Comparison of ENCODE assay signal across 8 mouse cellular contexts in the genomic region with DNA sequence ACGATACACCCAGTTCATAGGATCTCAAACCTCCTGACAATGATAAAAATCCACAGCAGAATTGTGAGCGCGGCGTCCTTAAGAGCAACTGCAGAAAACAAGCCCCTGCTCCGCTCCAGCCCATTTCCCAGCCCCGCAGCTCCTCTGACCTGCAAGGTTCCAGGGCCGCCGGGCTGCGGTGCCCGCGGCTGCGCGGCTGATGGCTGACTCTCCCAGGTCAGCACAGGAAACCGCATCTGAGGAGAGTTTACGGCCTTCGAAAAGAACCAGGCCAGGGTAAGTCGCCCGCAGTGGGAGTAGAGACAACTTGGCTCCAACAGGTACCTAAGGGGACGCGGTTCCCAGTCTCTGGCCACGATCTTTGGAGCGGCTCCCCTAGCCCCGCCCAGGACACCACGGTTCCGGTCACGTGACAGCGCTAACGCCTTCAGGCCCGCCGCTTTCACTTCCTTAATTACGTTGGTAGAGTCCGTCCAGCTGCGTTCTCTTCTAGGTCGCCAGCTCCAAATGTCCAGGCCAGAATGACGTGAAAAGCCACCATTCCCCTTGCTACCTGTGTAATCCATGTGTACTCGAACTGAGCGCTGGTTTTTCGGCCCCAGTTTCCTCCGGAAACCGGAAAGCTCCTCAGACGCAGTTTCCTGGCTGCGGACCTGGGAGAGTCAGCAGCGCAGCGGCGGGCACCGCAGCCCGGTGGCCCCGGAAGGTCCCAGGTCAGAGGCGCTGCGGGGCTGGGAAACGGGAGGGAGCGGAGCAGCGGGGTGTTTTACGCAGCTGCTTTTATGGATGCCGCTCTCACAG. TPM values are rescaled to one million over a fixed set of nuclear protein-coding genes. Genes with fewer than 3 reads are reported as not detected.
DNase-seq lines count a peak whose midpoint lies in the region; ATAC-seq and TF ChIP-seq lines count a peak whose summit lies in the region.
"Not testable (repeated sequence)": the region's sequence is repeated elsewhere in the genome, so short reads cannot be mapped to it uniquely, and the experiment has no call there.

A gene (minus strand): TSS at position 358 of the 801 bp plus-strand sequence.
A gene (plus strand): TSS at position 446 of the 801 bp plus-strand sequence.

- not testable (repeated sequence) for H3K36me3 ChIP-seq in E14TG2a.4 (ENCODE audit: insufficient read depth, low read length); forebrain, embryonic 14.5 days (ENCODE audit: control insufficient read depth, insufficient read depth, low read length); liver, postnatal 0 days (replicated peaks; ENCODE audit: insufficient read depth, low read length); neural tube, embryonic 13.5 days

- ATAC-seq in forebrain, embryonic 14.5 days: peak; percentile 99
- ATAC-seq in liver, postnatal 0 days: peak; percentile 99
- ATAC-seq in neural tube, embryonic 13.5 days (ENCODE audit: low read depth): peak; percentile 96

- H3K9me3 ChIP-seq in E14TG2a.4 (ENCODE audit: low read length); forebrain, embryonic 14.5 days (replicated peaks; ENCODE audit: control insufficient read depth, low read length); liver, postnatal 0 days (ENCODE audit: low read length): not testable (repeated sequence)
- H3K9me3 ChIP-seq in neural tube, embryonic 13.5 days: peaks cover 11% of the 10 kb centered on the region; the same call in 1 of the 2 replicates

- peaks cover 19% of the 10 kb centered on the region for H3K4me1 ChIP-seq in E14TG2a.4 (replicated peaks; ENCODE audit: low read depth, low read length)
- not testable (repeated sequence) for H3K4me1 ChIP-seq in forebrain, embryonic 14.5 days (ENCODE audit: control insufficient read depth, insufficient read depth, low read length); liver, postnatal 0 days (ENCODE audit: insufficient read depth)
- H3K4me1 ChIP-seq in neural tube, embryonic 13.5 days (replicated peaks): peaks cover 32% of the 10 kb centered on the region

- TF ChIP-seq EP300 in liver, postnatal 0 days (IDR thresholded peaks at IDR 0.05; ENCODE audit: low read depth): not testable (repeated sequence)

- peak within 1 kb of the TSS; percentile 75 for H3K27ac ChIP-seq in forebrain, embryonic 14.5 days (ENCODE audit: low read depth, low read length)
- H3K27ac ChIP-seq in liver, postnatal 0 days (ENCODE audit: low read depth): peak within 1 kb of the TSS; percentile 98
- H3K27ac ChIP-seq in neural tube, embryonic 13.5 days (replicated peaks): peak within 1 kb of the TSS; percentile 87

- H3K4me2 ChIP-seq in forebrain, embryonic 14.5 days (ENCODE audit: low read length): peak within 1 kb of the TSS; percentile 57
- H3K4me2 ChIP-seq in liver, postnatal 0 days (ENCODE audit: low read depth, low read length): peak within 1 kb of the TSS; percentile 79
- H3K4me2 ChIP-seq in neural tube, embryonic 13.5 days: peak within 1 kb of the TSS; percentile 62

- peak within 1 kb of the TSS; percentile 83 for H3K4me3 ChIP-seq in E14TG2a.4 (replicated peaks; ENCODE audit: low read length)
- H3K4me3 ChIP-seq in forebrain, embryonic 14.5 days (ENCODE audit: low read depth, low read length): peak within 1 kb of the TSS; percentile 63
- peak within 1 kb of the TSS; percentile 75 for H3K4me3 ChIP-seq in liver, postnatal 0 days (ENCODE audit: low read depth, low read length)
- peak within 1 kb of the TSS; percentile 67 for H3K4me3 ChIP-seq in neural tube, embryonic 13.5 days

- under 1% methylated on average over 40 of the region's 55 CpGs for WGBS in forebrain, embryonic 14.5 days
- WGBS in liver, postnatal 0 days (ENCODE audit: insufficient replicate concordance): under 1% methylated on average over 40 of the region's 55 CpGs
- under 1% methylated on average over 45 of the region's 55 CpGs for WGBS in neural tube, embryonic 13.5 days

- intact Hi-C loops in heart, postnatal 14 days (cut with DNase I): loop anchor here (10.0 kb wide), 1 partner anchor 402 kb away; a partner anchor contains a TSS

- DNase-seq in cerebellum, adult 11 months: peak; percentile 66
- DNase-seq in forebrain, embryonic 14.5 days (ENCODE audit: low spot score): peak; percentile 75
- DNase-seq in heart, postnatal 14 days: peak; percentile 75 to 76
- peak; percentile 73 for DNase-seq in layer of hippocampus, adult 11-12 months (ENCODE audit: low spot score)
- peak; percentile 79 for DNase-seq in liver, postnatal 0 days
- DNase-seq in telencephalon, adult 2 months (ENCODE audit: low read depth, low spot score): peak; percentile 51

- peak within 1 kb of the TSS; percentile 78 for H3K9ac ChIP-seq in forebrain, embryonic 14.5 days (ENCODE audit: low read length)
- H3K9ac ChIP-seq in liver, postnatal 0 days (replicated peaks): peak within 1 kb of the TSS; percentile 92
- peak within 1 kb of the TSS; percentile 80 for H3K9ac ChIP-seq in neural tube, embryonic 13.5 days

- TF ChIP-seq CTCF in E14TG2a.4 (conservative IDR thresholded peaks at IDR 0.05; ENCODE audit: low read length); liver, postnatal 0 days (IDR thresholded peaks at IDR 0.05; ENCODE audit: low read depth): not testable (repeated sequence)

- not testable (repeated sequence) for H3K27me3 ChIP-seq in E14TG2a.4 (ENCODE audit: insufficient read depth, low read length); forebrain, embryonic 14.5 days (replicated peaks; ENCODE audit: control insufficient read depth, insufficient read depth, low read length); liver, postnatal 0 days (ENCODE audit: insufficient read depth, low read length); neural tube, embryonic 13.5 days

RNA-seq across cellular contexts. Expression of the first gene that starts in this region (rescaled TPM):
- 21.4 and 28.3 TPM in 2 replicates for polyA plus RNA-seq in forebrain, embryonic 14.5 days (2014; fragmentation: Nextera tagmentation; extraction: Ambion mirVana)
- total RNA-seq in heart, postnatal 14 days (2021): 1 to 10 TPM; 7.6 to 8.7 TPM
- polyA plus RNA-seq in liver, postnatal 0 days (2015; fragmentation: Nextera tagmentation; extraction: Ambion mirVana): 5.9 and 6.3 TPM in 2 replicates
- 18.5 and 20.9 TPM in 2 replicates for polyA plus RNA-seq in neural tube, embryonic 13.5 days (2015; fragmentation: Nextera tagmentation; extraction: Ambion mirVana)

RNA-seq across cellular contexts. Expression of the second gene that starts in this region (rescaled TPM):
- 20.7 and 26.7 TPM in 2 replicates for polyA plus RNA-seq in forebrain, embryonic 14.5 days (2014; fragmentation: Nextera tagmentation; extraction: Ambion mirVana)
- 10 to 100 TPM; 17.4 to 18.3 TPM for total RNA-seq in heart, postnatal 14 days (2021)
- 4.6 and 4.8 TPM in 2 replicates for polyA plus RNA-seq in liver, postnatal 0 days (2015; fragmentation: Nextera tagmentation; extraction: Ambion mirVana)
- polyA plus RNA-seq in neural tube, embryonic 13.5 days (2015; fragmentation: Nextera tagmentation; extraction: Ambion mirVana): 19.0 and 21.3 TPM in 2 replicates

Comparison
In these comparisons a context has a peak if more than half of its experiments do, and no peak if none do; other contexts are left out.
1. Peak in every context shown above with its lines: DNase-seq, ATAC-seq, H3K4me3 ChIP-seq and H3K27ac ChIP-seq.